Mouse (Mus musculus) spleen, postnatal 4 days (tissue): ENCODE data around the gene Tesk2.

ENCODE experiments used
- DNase-seq, 2 experiments: peaks; one replicate each; pipeline ENCODE4 v3.0.0; 2022; ENCODE audit warnings: low spot score in 2 of 2

Gene Tesk2

DNA sequence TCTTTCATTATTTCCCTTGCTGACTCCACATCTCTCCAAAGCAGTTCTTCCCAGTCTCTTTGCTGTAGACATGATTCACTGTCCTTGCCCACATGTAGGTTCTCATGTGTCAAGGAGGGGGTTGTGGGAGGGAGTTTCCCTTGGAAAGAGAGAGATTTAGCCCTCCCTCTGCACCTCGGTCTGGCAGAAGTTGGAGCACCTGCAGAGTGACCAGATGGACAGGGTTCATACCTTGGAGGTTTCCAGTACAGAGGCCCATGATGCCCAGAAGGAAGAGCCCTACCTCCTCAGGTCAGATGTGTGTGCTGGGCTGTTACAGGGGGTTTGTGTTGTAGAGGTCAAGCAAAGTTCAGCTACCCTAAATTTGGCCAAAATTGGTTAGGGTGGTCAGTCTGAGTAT, 8.2 kb upstream of the Tesk2 start:
- no peak for DNase-seq

DNA sequence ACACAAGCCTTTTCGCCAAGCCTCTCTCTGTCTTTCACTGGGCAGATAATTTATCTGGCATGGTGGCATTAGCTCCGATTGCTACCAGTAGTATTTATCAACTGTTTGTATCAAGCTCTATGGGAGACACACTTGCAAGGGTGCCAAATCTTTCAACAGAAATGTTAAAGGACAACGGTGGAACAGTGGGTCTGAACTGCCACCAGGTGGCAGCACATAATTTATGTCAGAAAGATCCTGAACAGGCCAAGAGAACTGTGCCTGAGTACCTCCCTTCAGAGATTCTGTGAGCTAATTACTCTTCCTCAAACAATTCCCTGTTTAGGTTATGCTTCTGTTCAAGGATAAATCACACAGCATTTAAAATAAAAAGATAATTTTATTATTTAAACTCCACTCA, 1.4 kb upstream of the Tesk2 start:
- DNase-seq = peak; percentile 62 to 82

DNA sequence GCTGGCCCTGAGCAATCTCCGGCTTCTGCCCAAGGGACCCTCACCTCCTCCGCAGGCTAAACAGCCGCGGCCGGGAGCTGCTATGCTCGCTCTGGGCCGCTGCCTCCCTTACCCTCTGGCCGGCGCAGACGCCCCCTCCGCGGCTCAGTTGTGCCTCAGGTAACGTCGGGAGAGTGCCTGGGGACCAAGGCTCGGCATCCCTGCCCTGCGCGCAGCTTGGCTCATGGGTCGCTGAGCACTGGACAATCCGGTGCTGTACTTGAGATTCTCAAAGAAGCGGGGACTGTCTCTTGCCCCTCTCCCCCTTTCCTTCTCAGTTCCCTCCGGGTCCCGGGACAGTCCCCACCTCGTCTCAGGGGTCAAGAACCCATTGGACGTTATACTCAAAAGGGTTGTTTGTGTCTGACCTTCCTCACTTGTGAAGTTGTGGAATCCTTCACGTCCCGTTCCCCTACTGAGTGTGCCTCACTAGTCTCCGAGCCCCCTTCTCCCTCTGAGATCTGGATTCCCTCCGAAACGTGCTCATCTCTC, 415 bp downstream of the Tesk2 start:
- no peak for DNase-seq

DNA sequence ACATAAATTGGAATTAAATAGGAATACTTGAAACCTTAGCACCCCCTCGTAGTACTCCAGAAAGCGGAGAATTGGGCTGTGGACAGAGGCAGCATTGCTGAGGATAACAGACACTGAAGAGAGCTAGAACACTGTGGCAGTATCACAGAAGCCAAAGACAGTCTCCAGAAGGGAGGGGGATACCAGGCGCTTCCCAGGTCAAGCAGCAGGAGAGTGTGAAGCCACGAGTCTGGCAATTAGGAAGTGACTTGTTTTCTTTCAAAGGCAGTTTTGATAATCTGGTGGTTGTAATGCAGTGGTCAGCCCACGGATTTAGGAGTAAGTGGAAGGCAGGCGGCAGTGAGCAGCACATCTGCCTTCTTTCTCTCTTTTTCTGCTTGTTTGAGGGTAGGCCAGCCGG, 1.5 kb downstream of the Tesk2 start:
- no peak for DNase-seq

DNA sequence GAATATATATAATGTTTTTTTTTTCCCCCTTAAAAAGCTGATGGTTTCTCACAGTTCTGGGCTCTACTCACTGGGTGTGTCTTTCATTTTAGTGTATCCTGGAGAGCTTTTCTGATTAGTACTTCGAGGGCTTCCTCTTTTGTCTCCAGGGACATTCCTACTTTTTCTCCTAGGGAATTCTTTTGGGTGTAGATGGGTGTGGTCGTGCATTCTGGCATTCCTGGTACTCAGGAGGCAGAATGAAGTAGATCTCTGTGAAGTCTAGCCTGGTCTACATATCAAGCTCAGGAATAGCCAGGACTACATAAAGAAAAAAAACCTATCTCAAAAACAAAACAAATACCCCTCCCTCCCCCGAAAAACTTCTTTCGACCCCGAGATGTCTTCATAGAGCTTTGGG, 4.7 kb downstream of the Tesk2 start:
- DNase-seq = no peak

DNA sequence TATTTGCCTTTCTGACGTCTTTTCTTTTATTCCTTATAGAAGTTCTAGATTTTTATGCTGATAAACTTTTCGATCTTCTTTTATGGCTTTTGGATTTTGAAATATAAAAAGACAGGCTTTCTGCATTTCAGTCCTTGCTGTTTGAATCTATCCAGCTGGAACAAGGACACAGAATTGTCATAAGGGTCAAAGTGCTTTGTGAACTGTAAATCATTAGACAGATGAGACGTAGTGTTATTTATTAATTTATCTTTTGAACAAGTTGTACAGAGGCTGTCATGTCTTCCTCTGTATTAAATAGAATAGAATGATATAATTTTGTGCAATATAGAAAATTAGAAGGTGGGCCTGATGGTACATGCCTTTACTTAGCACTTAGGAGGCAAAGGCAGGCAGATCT, 6.7 kb downstream of the Tesk2 start:
- DNase-seq = no peak

DNA sequence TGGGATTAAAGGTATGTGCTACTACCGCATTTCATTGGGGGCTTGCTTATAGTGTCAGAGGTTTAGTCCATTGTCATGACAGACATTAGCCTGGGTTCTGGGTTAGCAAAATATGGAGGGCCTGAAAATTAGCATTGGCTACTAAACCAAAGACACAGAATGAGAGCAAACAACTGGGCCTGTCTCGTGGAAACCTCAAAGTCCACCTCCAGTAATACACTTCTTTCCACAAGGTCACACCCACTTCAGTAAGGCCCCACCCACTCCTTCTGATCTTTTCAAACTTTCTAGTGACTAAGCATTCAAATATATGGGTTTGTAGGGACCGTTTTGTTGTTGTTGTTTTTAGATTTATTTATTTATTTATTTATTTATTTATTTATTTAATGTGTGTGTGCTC, 8.8 kb downstream of the Tesk2 start:
- no peak for DNase-seq

DNA sequence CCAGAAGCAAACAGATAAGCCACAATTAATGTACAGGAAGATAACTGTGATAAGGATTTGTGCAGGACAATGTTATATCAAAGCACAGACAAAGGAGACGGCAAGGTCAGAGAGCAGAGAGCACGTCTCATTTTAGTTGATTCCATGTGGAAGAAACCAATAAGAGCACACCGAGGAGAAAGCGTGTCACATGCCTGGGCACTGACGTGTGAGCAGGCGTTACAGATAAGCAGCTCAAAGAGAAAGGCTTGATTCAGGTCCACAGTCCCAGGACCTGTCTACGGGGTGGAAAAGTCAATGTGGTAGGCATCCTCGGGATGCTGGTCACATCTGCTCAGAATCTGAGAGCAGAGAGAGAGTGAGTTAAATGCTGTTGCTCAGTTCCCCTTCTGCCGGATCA, 10.3 kb downstream of the Tesk2 start:
- no peak for DNase-seq

DNA sequence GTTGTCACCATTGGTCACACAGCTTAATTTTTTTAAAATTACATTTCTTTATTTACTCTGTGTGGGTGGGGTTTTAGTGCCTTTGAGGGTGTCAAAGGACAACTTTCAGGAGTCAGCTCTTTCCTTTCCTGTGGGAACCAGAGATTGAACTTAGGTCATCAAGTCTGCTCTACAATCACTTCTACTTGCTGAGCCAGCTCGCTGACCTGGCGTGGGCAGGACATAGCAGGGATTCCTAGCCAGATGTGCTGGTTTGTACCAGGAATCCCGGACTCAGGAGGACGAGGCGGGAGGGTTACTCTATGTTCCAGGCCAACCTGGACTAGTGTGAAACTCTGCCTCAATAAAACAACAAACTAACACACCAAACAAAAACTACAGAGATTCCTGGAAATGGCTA, 11.6 kb downstream of the Tesk2 start:
- no peak for DNase-seq

DNA sequence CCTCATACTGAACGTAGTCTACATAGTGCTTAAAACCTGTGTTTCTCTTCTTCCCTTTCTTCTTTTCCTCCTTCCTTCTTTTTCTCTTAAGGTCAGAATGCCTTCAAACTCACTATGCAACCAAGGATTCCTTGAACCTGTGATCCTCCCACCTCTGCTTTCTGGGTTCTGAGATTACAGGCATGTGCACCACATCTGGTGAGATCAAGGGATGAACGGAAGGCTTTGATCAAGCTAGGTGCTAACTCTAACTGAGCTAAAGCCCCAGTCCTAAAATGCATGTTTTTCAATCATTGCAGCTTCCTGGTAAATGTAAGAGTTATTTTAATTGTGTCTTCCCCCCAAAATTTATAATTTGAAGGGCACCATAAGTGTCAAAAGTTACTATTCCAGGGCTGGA, 14.2 kb downstream of the Tesk2 start:
- DNase-seq = no peak

DNA sequence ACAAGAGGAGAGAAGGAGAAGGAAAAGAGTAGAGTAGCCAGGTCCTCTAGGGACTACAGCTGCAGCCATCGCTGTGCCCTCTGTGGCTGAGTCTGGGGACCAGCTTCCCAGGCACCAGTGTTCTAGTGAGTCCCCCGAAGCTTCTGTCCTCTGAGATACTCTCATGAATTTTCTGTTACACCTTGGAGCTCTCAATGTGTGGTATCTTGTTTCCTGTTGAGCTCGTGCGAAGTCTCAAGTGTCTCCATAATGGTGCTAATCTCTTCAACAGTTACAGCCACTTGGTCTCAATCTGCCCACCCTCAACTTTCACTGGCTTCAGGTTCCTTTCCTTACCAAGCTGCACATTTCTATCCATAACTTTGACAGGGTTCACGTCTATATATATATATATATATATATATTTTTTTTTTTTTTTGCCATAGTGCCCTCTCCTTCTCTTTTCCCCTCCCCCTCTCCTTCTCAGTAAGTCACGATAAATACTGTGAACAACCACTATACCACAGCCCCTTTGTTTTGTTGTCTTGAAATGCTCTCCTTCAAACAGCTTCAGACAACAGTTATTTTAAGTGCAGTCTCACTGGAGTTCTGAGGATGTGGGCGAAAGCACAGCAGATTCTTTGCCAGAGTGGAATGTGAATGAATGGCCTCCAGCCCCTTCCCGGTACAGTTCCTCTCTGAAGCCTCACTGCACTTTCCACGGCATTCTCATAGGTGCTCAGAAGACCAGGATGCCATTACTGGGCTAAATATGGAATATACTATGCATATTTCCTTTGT, 18.4 kb downstream of the Tesk2 start:
- DNase-seq = no peak

DNA sequence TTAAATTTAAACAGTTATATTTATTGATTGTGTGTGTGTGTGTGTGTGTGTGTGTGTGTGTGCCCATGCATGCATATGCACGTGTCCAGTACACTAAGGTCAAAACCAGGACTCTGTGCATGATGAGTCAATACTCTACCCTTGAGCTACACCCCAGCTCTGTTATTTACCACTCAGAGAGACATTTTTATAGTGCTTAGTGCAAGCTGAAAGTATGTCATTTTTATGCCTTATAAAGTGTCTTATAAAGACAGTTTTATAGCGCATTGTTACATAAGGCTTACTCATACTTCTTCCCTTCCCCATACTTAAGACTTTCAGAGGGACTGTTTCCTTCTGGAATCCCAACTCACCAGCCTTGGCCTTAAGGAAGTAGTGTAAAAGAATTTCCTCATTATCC, 29.0 kb downstream of the Tesk2 start:
- no peak for DNase-seq

DNA sequence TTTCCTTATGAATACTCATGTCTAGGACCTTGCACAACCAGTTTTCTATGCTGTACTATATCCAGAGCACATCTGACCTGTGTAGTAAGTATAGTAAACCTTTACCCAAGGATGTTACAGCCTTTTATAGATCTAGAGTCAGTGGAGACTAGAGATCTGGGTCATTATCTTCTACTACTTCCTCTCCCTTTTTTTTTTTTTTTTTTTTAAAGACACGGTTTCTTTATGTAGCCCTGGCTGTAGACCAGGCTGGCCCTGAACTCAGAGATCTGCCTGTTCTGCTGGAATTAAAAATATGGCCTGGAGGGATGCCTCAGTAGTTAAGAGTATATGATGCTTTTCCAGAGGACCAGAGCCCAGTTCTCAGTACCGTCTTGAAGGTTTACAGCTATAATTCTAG, 41.2 kb downstream of the Tesk2 start:
- no peak for DNase-seq

DNA sequence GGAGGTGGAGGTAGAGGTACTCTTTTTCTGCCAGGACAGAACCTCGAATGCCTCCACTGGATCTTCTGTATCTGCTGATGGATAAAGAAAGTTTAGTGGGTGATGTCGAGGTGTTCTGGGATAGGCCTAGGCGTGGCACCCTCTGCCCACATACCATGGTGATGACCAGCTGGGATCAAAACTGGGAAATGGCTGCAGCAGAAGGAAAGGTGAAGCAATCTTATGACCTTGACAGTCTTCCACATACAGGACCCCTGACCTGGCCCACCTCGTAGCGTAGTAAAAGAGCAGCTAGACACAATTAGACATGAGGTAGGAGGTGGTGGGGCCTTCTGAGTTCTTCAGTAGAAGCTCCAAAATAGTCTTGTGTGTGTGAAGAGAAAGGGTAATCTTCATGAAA, 43.3 kb downstream of the Tesk2 start:
- DNase-seq = no peak

DNA sequence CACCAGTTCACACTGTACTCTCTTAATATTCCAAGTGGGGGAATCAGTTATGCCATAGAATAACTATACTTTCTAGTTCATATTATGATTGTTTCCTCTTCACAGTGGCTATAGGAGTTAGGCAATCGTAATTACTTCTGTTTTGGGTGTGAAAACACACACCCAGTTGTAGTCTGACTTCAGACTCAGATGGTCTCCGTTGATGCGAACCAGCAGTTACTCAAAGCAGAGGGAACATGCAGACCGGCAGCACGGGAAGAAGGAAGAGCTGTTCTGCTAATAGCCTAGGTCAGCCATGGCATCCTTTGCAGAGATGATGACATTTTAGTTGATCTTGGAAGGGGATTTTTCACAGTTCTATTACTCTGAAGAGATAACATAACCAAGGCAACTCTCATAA, 47.8 kb downstream of the Tesk2 start:
- DNase-seq = no peak

DNA sequence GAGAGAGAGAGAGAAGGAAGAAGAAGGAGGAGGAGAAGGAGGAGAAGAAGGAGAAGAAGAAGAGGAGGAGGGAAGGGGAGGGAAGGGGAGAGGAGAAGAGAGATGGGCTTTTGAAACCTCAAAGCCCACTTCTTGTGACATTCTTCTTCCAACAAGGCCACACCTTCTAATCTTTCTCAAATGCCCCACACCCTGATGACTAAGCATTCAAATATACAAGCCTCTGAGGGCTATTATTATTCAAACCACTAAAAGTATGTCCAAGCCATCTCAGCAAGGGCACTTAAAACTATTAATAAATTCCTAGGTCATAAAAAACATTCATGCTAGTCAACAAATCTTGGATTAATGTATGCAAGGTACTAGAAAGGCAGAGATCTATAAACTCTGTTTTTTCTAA, 48.3 kb downstream of the Tesk2 start:
- DNase-seq = no peak

DNA sequence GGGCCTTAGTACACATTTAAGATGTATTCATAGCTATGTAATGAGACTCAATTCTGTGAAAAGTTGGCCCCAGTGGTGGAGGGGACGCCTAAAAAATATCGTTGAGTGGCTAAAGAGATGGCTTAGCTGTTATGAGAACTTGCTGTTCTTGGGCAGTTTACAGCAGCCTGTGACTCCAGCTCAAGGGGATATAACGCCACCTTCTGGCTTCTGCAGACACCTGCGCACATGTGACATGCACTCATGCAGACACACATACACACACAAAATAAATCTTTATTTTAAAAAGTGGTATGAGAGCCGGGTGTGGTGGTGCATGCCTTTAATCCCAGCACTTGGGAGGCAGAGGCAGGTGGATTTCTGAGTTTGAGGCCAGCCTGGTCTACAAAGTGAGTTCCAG, 55.6 kb downstream of the Tesk2 start:
- no peak for DNase-seq

DNA sequence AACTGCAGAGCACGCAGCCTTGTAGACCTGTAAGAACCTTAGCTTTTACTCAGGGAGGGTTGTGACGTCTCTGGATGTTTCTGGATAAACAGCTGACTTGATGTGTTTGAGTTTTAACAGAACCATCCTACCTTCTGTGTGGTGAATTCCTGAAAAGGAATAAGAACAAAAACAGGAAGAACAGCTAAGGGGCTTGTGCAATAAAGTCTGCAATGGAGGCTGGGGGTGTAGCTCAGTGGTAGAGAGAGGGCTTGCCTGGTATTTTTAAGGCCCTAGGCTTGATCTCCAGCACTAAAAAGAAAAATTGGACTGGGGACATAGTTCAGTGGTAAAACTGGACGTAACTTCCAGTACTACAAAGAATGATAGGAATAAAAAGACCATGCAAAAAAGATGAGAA, 56.3 kb downstream of the Tesk2 start:
- no peak for DNase-seq

DNA sequence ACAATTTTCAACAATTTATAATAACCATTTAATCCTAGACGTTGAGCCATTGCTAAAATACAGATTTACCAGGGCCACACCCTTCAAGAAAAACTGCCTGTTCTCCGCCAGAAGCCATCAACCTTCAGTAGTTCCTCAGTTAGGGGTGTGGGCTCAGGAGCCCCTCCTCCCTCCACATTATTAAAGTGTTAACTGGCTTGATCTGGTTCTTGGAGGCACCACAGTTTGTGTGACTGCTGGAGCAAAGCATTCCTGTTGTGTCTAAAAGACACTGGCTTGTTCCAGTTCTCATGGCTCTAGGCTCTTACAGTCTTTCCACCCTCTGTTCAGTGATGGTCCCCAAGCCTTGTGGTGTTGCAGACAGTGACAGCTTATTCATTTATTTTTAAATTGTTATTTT, 59.8 kb downstream of the Tesk2 start:
- DNase-seq = no peak

DNA sequence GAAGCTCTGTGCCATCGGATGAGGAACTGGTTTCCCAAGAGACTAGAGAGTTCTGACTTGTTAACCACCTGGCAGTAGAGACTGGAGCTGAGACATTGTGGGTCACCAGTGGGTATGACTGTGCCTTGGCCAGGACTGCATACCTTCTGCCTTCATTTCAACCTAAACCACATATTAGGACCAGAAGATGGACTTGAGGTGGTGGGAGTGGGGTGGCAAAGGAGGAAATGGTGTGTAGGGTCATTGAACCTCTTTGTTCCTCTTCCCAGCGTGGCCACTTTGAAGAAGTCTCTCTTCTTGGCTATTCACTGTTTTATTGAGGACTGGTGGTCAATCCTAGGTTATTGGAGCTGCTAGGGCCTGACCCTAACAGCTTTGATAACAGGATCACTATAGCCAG, 60.6 kb downstream of the Tesk2 start:
- no peak for DNase-seq

DNA sequence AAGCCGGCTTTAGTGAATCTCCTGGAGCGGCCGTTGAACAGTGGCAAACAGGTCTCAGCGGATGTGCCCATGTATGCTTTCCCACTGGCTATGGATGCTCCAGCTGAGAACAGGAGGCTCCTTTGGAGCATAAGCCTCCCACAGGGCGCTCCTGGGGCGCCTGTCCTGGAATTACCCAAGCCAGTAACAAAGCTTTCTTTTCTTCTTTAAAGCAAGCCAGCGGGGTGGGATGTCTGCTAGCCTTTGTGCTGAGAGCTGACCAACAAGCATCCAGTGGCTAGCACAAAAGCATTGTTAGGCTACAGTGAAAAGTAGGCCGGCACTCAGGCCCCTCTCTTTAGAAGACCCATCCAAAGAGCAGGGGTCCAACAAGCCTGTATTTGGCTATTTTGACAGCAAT, 61.4 kb downstream of the Tesk2 start:
- no peak for DNase-seq

DNA sequence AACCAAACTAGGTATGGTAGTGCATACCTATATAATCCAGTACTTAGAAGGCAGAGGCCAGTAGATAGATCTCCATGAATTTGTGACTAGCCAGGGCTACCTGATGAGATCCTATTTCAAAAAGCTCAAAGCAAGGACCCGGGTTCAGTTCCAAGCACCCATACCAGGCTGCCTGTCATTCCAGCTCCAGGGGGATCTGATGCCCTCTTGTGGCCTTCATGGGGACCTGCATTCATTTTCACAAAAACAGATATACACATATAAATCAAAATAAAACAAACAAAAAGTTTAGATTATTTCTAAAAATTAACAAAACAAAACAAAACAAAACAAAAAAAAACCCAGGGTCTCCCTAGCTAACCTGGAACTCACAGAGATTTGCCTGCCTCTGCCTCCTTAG, 65.8 kb downstream of the Tesk2 start:
- DNase-seq = no peak

DNA sequence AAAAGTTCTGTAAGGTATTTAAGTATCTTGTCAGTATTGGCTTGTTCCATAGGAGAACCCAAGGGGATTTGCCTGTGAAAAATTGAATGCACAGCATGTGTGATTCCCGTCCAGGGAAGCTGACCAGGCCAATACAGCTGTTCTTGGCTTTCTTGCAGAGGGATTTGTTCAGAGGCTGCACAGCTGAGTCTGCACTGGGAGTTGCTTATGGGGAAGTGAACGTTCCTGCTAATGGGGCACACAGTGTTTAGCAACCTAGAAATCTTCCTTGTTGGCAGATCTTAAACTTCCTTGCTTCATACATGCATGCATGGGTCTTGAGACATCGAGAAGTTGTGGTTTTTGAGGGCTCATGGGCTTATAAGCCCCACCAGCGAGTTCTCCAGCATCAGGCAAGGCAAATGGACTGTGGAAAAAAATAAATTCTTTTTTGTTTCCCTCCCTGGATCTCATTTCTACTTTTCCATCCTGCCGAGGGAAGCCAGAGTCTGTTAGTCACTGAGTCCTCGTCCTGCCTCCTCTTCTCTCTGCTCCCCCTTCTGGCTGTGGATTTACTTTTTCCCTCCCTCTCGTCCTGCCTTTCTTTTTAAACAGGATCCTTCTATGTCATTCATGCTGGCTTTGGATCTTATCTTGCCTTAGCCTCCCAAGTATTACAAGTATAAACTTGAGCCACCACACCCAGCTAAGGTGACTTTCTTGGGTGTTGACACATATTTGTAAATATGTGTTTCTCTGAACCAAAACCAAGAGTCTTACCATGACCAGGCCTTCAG, 67.4 kb downstream of the Tesk2 start:
- DNase-seq = peak in 1 of 2 experiments; percentile 14
